Mouse (Mus musculus) myocyte (in vitro differentiated cells): ENCODE data around the gene Csnk1d.

Experiments
- CEBPB ChIP-seq: IDR thresholded peaks from 2 replicates; pipeline ENCODE4 v1.6.1; 2011; ENCODE audit warnings: mild to moderate bottlenecking, moderate library complexity; ENCODE audit not compliant: poor library complexity, insufficient read depth, severe bottlenecking
- E2F4 ChIP-seq: IDR thresholded peaks from one replicate; pipeline ENCODE4 v1.6.1; 2011; ENCODE audit warnings: mild to moderate bottlenecking, control low read depth, moderate library complexity; ENCODE audit not compliant: insufficient read depth
- MAX ChIP-seq: IDR thresholded peaks from one replicate; pipeline ENCODE4 v1.6.1; 2011; ENCODE audit warnings: low read depth, mild to moderate bottlenecking, control low read depth
- MYOD1 ChIP-seq, 3 experiments: IDR thresholded peaks; one replicate each; pipeline ENCODE4 v1.6.1; 2011; ENCODE audit warnings: control low read depth in 2 of 3, low read depth in 2 of 3, mild to moderate bottlenecking in 2 of 3, moderate library complexity in 1 of 3; ENCODE audit not compliant: insufficient read length in 2 of 3, control insufficient read depth in 1 of 3
- MYOG ChIP-seq, 3 experiments: IDR thresholded peaks; one replicate each; pipeline ENCODE4 v1.6.1; 2011; ENCODE audit warnings: control low read depth in 2 of 3, low read depth in 2 of 3, mild to moderate bottlenecking in 2 of 3; ENCODE audit not compliant: insufficient read length in 2 of 3, control insufficient read depth in 1 of 3, insufficient read depth in 1 of 3
- POLR2A ChIP-seq: IDR thresholded peaks from one replicate; pipeline ENCODE4 v1.6.1; 2011; ENCODE audit warnings: low read depth, mild to moderate bottlenecking, control low read depth, moderate library complexity; ENCODE audit not compliant: insufficient read length
- POLR2AphosphoS2 ChIP-seq: IDR thresholded peaks from one replicate; pipeline ENCODE4 v1.6.1; 2011; ENCODE audit warnings: low read depth, control low read depth; ENCODE audit not compliant: insufficient read length
- REST ChIP-seq: IDR thresholded peaks from one replicate; pipeline ENCODE4 v1.6.1; 2011; ENCODE audit warnings: mild to moderate bottlenecking, control low read depth, moderate library complexity; ENCODE audit not compliant: insufficient read depth, insufficient read length
- TCF12 ChIP-seq: IDR thresholded peaks from one replicate; pipeline ENCODE4 v1.6.1; 2011; ENCODE audit warnings: mild to moderate bottlenecking, control low read depth; ENCODE audit not compliant: poor library complexity, insufficient read depth, severe bottlenecking
- TCF3 ChIP-seq: IDR thresholded peaks from one replicate; pipeline ENCODE4 v1.6.1; 2011; ENCODE audit warnings: low read depth, control low read depth; ENCODE audit not compliant: insufficient read length
- USF1 ChIP-seq: IDR thresholded peaks from one replicate; pipeline ENCODE4 v1.6.1; 2011; ENCODE audit warnings: low read depth, mild to moderate bottlenecking, control low read depth, moderate library complexity

- TF ChIP-seq POLR2A (no peak), POLR2AphosphoS2 (no peak), MYOG (IDR thresholded peaks at IDR 0.05; ENCODE audit: control insufficient read depth in 1 of 3, insufficient read depth in 1 of 3, insufficient read length in 2 of 3, low read depth in 2 of 3) (no peak), USF1 (no peak), MAX (no peak), E2F4 (no peak), CEBPB (no peak), TCF12 (no peak), MYOD1 (IDR thresholded peaks at IDR 0.05; ENCODE audit: control insufficient read depth in 1 of 3, insufficient read length in 2 of 3, low read depth in 2 of 3) (no peak), REST (no peak), TCF3 (no peak)
Observed at GRCm38 (mm10) chr11:121038366-121039240, 47.5 kb upstream of the Csnk1d start.
